Mouse (Mus musculus) megakaryocyte-erythroid progenitor cell, adult 5-6 weeks (primary cell): Measurements from ENCODE around the gene Palld. TPM values are rescaled to one million over a fixed set of nuclear protein-coding genes. Genes with fewer than 3 reads are reported as not detected.

Experiments used
- ATAC-seq: replicated peaks from 2 replicates; pipeline ENCODE4 v1.8.0; 2016; ENCODE audit warnings: mild to moderate bottlenecking, inconsistent platforms; ENCODE audit not compliant: severe bottlenecking, poor library complexity, low FRiP score, low TSS enrichment
- total RNA-seq, 2 experiments: library from RNA; stranded (forward) in 1 of 2; stranded (reverse) in 1 of 2; fragments of 200-1000, 215-1000 nt in 1 of 2; fragments of >200 nt in 1 of 2; fragmentation: Nextera tagmentation in 1 of 2; gene quantifications; 2 replicates each; pipeline ENCODE4 v1.2.3; 2014 to 2017

Gene Palld
- total RNA-seq, 2 experiments from 2014 or later: 0.70 TPM; not detected in 1

GRCm38 (mm10) chr8:61737465-61737864, 165.0 kb downstream of the Palld start:
- no peak for ATAC-seq

DNA sequence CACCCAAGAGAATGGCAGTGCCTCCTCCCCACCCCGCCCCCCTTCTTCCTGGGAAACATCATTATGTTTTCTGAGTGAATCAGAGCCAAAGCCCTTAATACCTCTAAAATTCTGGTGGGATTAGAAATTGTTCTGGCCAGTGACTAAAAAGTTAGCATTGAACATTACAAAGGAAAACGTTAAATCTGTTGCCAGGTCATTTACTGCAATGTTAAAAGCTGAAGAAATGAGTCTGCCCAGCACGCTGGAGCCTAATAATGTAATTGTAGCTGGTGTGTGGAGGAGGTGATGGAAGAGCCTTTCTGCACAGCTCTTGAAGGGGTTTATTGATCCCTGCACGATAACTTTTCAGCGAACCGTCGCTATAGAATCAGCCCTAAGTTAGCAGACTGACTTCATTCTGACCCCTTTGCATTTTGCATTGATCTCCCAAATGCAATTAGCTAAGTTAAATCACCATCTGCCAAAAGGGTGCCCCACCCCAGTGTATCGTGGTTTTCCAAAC, 165.7 kb downstream of the Palld start:
- no peak for ATAC-seq

DNA sequence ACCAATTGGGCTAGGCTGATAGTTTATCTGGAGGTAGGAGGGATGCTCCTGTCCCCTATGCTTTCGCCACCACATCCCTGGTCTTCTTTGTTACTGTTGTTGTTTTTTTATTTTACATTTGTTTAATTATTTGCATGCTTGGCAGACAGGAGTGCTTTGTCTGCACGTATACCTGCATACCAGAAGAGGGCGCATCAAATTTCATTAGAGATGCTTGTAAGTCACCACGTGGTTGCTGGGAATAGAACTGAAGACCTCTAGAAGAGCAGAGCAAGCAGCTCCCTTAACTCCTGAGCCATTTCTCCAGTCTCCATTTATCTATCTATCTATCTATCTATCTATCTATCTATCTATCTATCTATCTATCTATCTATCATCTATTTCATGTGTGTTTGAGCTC, 166.4 kb downstream of the Palld start:
- ATAC-seq: peak; percentile 55; the same call in 1 of the 2 replicates

GRCm38 (mm10) chr8:61734164-61734563, 168.3 kb downstream of the Palld start:
- ATAC-seq: no peak

DNA sequence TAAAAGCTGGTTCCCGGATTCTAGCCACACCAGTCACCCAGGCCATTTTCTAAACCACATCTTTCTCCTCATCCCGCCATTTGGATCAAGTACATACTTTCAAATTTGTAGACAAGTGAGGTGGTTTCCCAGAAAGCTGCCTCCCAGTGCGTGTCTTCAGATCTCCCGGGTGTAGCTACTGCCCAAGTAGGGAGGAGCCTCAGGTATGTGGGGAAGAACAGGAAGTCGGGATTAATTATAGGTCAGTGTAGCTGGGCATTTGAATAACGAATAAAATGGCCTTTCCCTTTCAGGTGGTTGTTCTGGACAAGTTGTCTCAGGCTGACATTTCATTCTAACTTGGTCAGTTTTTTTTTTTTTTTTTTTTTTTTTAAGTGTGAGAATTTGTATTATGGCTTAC, 170.3 kb downstream of the Palld start:
- no peak for ATAC-seq

DNA sequence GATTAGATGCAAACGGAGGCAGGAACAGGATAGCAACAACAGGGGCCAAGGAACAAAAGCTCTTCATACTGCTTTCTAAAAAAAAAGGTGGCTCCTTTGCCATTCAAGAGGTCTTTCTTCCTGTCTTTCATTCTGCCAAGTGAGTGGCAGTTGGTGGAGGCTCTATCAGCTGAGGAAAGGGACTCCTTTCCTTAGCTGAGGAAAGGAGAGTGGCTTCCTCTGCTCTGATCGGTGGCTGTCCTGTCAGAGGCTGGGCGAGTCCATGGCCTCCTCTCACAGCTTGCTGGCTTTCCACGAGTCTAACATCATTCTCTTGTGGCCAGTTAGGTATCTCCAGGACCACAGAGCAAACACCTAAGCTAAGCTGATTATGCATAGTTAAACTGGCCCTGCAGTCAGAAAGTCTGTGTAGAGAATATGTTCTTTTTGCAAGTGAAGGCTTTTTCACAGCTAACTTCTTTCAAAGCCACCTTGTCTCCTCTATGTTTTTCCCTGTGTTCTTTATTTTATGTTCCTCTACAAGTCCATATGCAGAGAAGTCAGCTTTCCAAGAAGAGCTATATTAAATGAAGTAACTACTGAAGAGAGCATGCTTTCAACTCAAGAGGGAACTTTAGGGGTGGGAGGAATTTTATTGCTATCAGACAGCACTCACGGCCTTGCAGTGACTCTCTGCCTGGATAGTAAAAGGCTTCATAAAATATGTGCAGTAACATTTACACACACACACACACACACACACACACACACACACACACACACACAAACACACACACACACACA, 171.0 kb downstream of the Palld start:
- no peak for ATAC-seq

GRCm38 (mm10) chr8:61730669-61731068, 171.8 kb downstream of the Palld start:
- no peak for ATAC-seq

DNA sequence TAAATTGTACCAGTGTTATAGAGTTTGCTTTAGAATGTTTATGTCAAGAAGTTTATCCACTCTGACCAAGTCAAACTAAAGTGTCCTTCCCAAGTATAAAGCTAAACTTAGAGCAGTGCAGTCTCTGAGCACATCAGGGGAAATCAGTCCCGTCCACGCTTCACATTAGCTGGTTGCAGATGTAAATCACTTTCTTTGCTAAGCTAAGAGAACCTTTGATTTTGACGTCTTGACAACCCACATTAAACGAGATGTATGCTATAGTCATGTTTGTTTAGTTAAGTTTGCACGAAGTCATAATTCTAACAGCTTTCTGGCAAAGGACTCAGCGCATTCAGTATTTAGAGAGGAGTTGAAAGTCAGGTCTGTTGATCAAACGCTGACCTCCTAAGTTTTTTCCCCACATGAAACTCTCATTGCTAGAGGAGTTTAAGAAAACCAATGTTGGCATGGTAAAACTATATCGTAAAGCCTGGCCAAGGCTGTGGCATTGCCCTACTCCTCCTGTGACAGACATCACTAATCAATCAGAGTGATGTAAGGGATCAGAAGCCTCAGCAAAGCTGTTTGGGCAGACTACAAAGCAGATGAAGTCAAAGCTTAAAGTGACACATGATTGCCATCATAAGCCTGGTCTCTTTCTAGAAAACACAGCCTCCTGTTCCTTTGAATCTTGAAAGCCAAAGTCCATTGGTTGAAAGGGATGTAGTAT, 177.0 kb downstream of the Palld start:
- no peak for ATAC-seq

DNA sequence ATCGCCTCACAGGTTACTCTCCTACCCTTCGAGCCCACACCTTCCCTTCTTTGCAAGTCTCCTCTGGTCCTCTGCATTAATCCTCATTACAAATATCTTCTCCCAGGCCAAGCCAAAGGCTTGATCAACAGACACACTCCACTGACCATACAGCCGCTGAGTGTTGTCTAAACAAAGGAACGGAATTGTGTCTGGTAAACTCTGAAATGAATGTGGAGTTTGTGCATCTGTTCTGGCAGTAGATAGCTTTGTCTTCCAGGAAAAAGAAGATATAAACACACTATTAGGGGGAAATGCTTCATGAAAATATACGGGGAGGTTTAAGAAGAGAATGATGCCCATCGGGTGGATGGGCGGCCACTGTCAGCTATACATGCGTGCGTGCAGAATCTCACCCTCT, 180.3 kb downstream of the Palld start:
- no peak for ATAC-seq

DNA sequence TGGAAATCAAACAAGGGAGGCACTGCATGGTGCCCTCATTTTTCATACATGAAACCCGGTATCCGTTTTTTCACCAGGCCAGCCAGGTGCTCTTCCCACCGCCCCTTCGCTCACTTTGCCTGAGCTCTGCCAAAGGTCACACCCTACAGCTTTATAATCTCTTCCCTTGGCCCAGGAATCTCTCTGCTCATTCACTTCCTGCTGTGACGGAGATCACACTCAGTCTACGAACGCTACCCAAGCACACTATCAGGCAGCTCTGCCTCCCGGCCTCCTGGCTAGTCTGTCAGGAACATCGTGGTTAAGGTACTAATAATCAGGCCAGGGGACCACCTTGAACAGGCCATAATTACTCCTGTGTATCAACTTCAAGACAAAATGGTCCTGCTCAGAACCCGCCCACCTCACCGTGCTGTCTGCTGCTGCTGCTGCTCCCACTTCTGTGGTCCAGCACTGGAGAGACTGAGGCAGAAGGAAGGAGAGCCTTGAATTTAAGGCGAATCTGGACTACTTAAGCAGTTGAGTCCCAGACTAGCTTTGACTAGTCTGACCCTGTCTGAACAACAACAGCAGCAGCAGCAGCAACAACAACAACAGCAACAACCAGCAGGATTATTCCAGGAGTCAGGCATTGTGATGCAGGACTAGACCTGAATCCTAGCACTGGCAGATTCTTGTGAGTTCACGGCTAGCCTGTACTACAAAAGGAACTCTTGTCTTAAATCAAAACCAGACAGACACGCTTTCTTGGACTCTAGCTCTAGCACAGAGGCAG, 187.0 kb downstream of the Palld start:
- no peak for ATAC-seq

DNA sequence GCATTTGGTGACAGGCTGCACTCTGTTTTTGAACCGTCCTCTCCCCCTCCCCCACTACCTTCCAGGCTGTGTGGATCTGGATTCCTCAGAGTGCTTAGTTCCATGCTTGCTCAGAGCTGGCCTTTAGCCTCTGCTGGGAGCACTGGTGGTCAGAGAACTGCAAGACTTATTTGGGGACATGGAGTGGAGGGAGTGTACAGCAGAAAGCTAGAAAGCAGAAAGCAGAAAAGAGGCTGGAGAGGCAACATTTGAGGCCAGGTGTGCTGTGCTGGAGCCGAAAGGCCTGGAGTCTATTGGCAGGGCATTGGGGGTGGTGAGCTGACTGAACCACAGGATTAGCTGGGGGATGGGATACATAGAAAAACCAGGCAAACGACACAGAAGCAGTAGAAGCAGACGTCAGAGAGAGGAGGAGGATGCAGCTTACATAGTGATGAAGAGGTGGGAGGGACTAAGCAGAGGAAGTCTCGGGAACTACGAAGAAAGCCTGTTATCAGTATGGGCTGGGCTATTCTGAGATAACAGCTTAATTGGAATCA, 188.1 kb downstream of the Palld start:
- ATAC-seq: no peak

- no peak for ATAC-seq
Measured at GRCm38 (mm10) chr8:61713195-61713990, 189.1 kb downstream of the Palld start.

GRCm38 (mm10) chr8:61712426-61712825, 190.1 kb downstream of the Palld start:
- no peak for ATAC-seq

DNA sequence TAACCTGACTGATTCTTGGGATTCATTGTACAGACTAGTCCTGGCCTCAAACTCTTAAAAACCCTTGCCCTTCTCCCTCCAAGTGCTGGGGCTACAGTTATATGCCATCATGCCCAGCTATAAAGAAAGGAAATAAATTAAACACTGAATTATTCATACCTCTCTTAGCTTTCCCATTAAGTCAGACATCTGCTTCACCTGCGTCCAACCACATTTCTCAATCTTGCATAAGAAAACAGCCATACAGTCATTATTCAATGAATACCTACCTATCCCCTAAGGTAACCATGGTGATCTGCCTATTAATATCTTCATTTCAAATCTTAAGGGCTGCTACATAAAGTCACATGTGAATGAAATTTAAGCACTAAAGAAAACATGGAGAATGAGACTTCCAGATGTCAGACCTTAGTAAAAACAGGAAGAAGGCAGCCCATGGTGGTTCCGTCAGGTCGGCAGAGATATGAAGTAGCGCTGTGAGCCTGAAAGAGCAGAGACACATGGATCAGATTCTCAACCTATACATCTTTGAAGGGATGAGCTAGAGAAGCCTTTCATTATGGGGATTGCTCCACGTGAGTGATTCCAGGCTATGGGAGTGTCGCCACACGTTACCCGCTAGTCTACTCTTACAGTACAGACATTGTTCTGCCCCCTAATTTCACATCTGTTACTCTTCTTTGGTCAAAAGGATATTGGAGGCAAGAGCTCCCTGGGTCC, 193.7 kb downstream of the Palld start:
- ATAC-seq: no peak

DNA sequence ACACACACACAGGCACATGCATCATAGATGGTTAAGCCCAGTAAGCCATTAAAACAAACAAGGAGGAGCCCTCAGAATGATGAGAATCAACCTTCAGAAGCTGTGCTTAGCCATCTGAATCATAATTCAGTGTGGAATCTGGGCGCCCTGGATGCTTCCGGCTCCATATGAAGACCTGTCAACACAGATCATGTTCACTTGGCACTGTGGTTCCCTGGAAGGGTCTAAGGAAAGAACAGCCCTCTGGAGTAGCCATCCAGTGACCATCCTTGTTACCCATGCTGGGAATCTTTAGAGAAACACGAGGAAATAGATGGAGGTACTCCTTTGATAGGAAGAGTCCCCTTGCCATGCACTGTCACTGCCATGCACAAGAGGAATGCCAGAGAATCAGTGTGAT, 197.0 kb downstream of the Palld start:
- ATAC-seq: no peak

DNA sequence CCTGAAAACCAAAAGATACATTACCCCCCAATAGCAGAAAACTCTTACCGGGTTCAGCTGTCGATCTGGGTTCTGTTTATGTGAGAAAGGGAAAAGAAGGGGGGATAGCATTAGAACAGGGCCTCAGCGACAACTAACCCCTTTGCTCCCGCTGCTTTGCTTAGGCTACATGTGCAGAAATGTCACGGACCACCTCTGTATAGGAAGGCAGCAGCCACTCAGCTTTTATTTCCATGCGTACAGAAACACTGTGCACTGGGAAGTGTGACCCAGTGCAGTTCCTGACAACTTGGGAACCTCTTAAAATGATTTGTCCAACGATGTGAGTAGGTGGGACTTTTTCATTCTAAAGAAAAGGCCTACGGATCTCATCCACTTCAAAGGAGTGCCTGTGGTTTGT, 200.4 kb downstream of the Palld start:
- no peak for ATAC-seq

DNA sequence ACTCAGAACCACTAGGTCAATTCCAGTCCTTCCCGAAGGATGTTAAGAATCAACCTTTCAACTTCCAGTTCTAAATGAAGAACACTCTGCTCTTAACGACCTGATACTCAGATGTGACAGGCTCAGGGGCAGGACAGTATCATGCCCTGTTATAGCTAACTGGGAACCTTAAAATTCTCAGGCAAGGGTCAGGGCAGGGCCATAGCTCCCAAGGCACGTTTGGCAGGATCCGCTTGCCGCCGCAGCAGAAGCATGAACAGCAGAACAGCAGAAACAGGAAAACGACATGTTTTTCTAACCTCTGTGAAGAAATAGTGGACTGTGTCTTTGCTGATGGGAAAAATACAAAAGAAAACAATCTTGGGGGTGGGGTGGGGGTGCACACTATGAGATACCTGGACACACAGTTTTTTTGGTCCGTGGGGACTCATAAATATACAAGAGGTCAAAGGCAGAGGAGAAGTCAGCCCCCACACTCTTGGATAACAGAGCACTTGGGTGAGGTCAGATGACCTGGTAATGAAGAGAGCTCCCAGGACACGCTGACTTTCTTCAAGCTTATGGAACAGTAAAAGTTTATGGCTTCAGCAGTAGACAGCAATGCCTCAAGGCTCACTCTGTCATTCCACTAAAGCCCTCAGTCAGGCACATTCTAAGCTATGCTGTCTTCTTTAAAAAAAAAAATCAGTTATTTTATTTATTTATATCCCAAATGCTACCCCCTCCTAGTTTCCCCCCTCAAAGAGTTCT, 201.4 kb downstream of the Palld start:
- no peak for ATAC-seq

DNA sequence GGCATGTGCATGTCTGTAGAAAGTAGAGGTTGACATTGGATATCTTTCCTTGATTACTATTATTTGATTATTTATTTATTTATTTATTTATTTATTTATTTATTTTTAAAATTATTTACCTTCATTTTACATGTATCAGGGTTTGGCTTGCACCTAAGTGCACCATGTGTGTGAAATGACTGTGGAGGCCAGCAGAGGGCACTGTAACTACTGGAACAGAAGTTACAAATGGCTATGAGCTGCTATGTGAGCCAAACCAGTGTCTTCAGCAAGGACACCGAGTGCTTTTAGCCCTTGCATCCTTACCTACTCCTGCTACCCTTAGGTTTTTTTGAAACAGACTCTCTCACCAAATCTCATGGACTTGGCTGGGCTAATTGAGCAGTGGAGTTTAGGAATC, 202.2 kb downstream of the Palld start:
- ATAC-seq: 0 out of 2 replicates have a peak, but pooled peaks have one; percentile 55
